Mouse (Mus musculus) neural tube, embryonic 14.5 days (tissue): Measurements from ENCODE around the gene Pla2g10. TPM values are rescaled to one million over a fixed set of nuclear protein-coding genes. Genes with fewer than 3 reads are reported as not detected.
"Not testable (repeated sequence)": the region's sequence is repeated elsewhere in the genome, so short reads cannot be mapped to it uniquely, and the experiment has no call there.

Experiments
- ATAC-seq: fragments of 200-750 bp; cut with Nextera tagmentation; 2 replicates; pipeline ENCODE4 v1.8.0; 2017; ENCODE audit warnings: low read depth, mild to moderate bottlenecking, moderate TSS enrichment, moderate library complexity
- H3K27ac ChIP-seq: fragments of 300-500 bp; sonication (generic); 2 replicates; pipeline ENCODE4 v1.5.1; 2014; ENCODE audit warnings: low read depth, mild to moderate bottlenecking, control low read depth, low read length, moderate library complexity, mixed read lengths
- H3K27me3 ChIP-seq: fragments of 300-500 bp; sonication (generic); 2 replicates; pipeline ENCODE4 v1.6.1; 2014; ENCODE audit warnings: low read length; ENCODE audit not compliant: control insufficient read depth, insufficient read depth
- H3K36me3 ChIP-seq: fragments of 300-500 bp; sonication (generic); 2 replicates; pipeline ENCODE4 v1.6.1; 2014; ENCODE audit warnings: low read length, mixed read lengths; ENCODE audit not compliant: control insufficient read depth, insufficient read depth
- H3K4me1 ChIP-seq: fragments of 300-500 bp; sonication (generic); 2 replicates; pipeline ENCODE4 v1.6.1; 2014; ENCODE audit warnings: low read length; ENCODE audit not compliant: control insufficient read depth, insufficient read depth
- H3K4me2 ChIP-seq: fragments of 300-500 bp; sonication (generic); 2 replicates; pipeline ENCODE4 v1.6.1; 2014; ENCODE audit warnings: mild to moderate bottlenecking, low read depth, low read length, control low read depth
- H3K4me3 ChIP-seq: fragments of 300-500 bp; sonication (generic); 2 replicates; pipeline ENCODE4 v1.5.1; 2014; ENCODE audit warnings: low read depth, low read length, control low read depth, mixed read lengths
- H3K9ac ChIP-seq: fragments of 300-500 bp; sonication (generic); replicated peaks from 2 replicates; pipeline ENCODE4 v1.6.1; 2014; ENCODE audit warnings: low read depth, mild to moderate bottlenecking, control low read depth, low read length, mixed read lengths
- H3K9me3 ChIP-seq: fragments of 300-500 bp; sonication (generic); 2 replicates; pipeline ENCODE4 v1.6.1; 2016; ENCODE audit warnings: low read length; ENCODE audit not compliant: control insufficient read depth
- WGBS: fragments of 180-500 bp; shearing (Covaris S2); extraction: QIAGEN DNeasy Blood & Tissue Kit; methylation state at CpG from one replicate; pipeline ENCODE4 v1.1.7; 2014; 5-methylcytosine and 5-hydroxymethylcytosine counted together
- polyA plus RNA-seq: library from polyadenylated mRNA; unstranded; fragments of >200 nt; fragmentation: Nextera tagmentation; extraction: Ambion mirVana; gene quantifications from 2 replicates; pipeline ENCODE4 v1.2.1, GENCODE M21; 2014

The Pla2g10 gene
- 0.55 and 0.71 TPM in 2 replicates for polyA plus RNA-seq

DNA sequence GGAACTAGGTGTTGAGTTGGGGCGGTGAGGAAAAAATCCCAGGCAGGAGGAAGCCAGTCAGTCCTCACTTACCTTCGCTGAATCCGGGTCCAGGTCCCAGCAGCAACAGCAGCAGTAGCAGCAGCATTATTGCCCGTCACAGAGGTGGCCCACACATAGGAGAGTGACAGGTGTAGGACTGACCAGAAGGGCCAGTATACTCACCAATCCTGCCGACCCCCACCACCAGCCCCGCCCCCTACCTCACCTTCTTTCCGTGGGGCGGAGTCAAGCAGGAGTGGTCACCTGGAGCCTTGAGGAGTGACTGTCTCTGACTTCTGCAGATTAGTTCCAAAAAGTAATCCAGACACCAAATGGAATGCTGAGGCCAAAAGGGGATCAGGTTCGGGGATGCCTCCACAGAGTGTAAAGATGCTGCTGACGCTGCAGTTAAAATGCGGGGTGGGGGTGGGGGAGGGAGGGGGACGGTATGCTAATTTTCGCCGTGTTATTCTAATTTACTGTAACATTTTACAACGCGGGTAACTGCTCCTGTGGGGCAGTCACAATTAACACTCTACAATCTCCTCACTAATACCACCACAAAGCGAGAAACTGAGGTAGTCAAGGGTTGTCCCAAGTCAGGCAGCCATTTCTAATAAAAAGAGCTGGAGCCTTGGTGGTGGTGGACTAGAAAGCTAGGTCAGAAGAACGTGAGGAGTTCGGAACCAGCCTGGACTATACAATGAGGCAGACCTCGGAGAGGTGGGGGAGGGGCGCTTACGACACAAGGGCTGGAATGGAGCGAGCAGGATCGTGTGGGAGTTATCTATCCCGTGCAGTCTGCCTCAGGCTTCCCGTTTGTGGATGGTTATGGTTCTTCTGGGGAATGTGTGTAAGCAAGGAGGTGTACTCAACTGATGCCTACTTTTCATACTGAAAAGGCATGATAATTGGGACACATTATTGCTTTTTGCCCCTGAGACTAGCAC lies at the start of gene Pla2g10:
Gene Pla2g10, minus strand, starts transcription at position 699 of the 971 bp plus-strand sequence.
- Histone ChIP-seq H3K4me2 (peak within 1 kb of the TSS; percentile 38), H3K4me1 (0 out of 2 replicates have a peak, but pooled peaks cover 2% of the 10 kb centered on the region), H3K9ac (no peak within 1 kb of the TSS), H3K36me3 (no peaks in the 10 kb centered on the region), H3K4me3 (0 out of 2 replicates have a peak within 1 kb of the TSS, but pooled peaks have one; percentile 10), H3K9me3 (no peaks in the 10 kb centered on the region), H3K27ac (no peak within 1 kb of the TSS), H3K27me3 (no peaks in the 10 kb centered on the region)
- 8% methylated on average over 26 of the region's 26 CpGs for WGBS
- ATAC-seq: peak; percentile 61; the same call in 1 of the 2 replicates

DNA sequence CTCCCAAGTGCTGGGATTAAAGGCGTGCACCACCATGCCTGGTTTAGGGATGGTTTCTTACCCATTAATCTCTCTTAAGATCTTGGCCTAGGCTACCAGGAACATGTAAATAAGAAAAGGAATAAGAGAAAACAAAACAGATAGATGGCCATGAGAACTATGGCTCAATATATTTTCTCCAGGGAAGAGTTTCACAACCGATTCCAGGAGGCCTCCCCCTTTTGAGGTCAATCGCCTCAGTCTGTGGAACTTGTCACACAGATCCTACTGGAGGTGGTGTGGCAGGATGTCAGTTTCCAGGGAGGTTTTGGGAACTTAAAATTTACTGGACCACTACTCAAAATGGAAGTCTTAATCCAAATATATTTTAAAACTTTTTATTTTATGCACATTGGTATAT lies 43.9 kb upstream of the Pla2g10 start:
- H3K9me3 ChIP-seq, H3K27me3 ChIP-seq, H3K4me1 ChIP-seq, H3K36me3 ChIP-seq, ATAC-seq, H3K4me2 ChIP-seq, H3K27ac ChIP-seq, H3K4me3 ChIP-seq, H3K9ac ChIP-seq: not testable (repeated sequence)
- 89% methylated on average over 3 of the region's 3 CpGs for WGBS

DNA sequence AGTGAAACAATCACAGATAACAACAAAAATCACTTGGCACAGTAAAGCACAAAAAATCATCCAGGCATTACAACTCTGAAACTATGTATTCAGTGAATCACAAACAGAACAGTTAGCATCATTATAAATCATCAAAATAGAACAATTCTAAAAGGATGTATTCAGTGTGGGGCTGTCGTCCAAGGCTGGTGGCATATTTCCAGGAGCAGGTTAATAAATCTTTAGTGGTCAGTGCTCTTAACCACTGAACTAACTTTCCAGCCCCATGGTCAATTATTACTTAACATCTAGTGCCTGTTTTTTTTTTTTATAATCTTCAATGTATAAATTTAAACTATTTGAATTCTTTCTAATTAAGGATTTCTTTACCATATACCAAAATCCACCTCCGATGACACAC lies 43.2 kb upstream of the Pla2g10 start:
- H3K4me1 ChIP-seq, H3K4me3 ChIP-seq, ATAC-seq, H3K9me3 ChIP-seq, H3K4me2 ChIP-seq, H3K27ac ChIP-seq, H3K36me3 ChIP-seq, H3K27me3 ChIP-seq, H3K9ac ChIP-seq: not testable (repeated sequence)
- WGBS: 79% methylated on average over 2 of the region's 2 CpGs

DNA sequence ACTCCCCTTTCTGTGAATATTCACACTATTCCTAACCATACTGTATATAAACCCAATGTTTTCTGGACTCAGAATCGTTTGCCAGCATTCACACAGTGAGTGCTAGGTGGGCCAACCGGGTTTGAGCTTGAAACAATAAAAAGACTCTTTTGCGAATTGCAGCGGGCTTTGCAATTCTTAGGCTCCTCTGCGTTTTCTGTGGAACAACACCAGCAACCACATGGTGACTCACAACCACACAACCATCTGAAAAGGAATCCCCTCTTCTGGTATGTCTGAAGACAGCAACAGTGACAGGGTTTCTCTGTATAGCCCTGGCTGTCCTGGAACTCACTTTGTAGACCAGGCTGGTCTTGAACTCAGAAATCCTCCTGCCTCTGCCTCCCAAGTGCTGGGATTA lies 41.3 kb upstream of the Pla2g10 start:
- H3K36me3 ChIP-seq, H3K27me3 ChIP-seq, H3K4me3 ChIP-seq, H3K27ac ChIP-seq, H3K4me1 ChIP-seq, ATAC-seq, H3K9ac ChIP-seq, H3K9me3 ChIP-seq, H3K4me2 ChIP-seq: not testable (repeated sequence)
- WGBS: 84% methylated on average over 5 of the region's 5 CpGs

DNA sequence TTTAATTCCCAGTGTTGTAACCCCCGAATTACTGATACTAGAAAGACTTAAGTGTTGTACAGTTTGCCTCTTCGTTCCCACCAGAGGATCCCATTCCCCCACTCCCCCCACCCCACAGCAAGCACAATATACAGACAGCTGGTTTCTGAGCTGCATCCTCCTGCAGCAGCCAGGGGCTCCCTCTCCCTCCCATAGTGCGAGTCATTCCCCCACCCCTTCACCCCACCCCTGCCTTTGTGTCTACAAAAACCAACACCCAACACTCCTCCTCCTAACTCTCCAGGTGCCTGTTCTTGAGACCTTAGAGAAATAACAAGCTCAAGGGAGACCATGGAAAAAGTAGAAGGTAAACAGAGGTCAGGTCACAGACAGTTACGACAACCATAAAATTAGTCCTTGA lies 40.8 kb upstream of the Pla2g10 start:
- not testable (repeated sequence) for H3K36me3 ChIP-seq, H3K27me3 ChIP-seq, H3K9me3 ChIP-seq, H3K27ac ChIP-seq, H3K9ac ChIP-seq, H3K4me3 ChIP-seq, H3K4me2 ChIP-seq, H3K4me1 ChIP-seq, ATAC-seq
- 72% methylated on average over 4 of the region's 4 CpGs for WGBS

DNA sequence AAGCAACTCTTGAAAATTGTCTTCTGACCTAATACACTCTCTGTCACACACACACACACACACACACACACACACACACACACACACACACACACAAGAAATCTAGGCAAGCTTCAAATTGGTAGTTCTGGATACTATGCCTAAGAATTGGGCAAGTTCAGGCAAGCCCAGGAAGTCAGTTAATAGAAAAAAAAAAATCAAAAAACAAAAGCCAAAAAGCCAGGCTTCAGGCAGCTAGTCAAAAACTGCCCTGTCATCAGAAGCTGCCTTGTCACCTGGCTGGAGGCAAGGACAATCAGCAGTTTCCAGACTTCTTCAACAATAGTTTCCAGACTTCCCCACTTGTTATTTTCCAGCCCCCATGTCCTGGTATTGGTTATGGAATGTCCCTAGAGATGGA lies 35.6 kb upstream of the Pla2g10 start:
- H3K4me3 ChIP-seq: no peak overlapping the region
- no peaks in the 10 kb centered on the region for H3K9me3 ChIP-seq
- no peak overlapping the region for H3K27ac ChIP-seq
- H3K36me3 ChIP-seq: no peaks in the 10 kb centered on the region
- no peak overlapping the region for H3K4me2 ChIP-seq
- ATAC-seq: no peak
- H3K27me3 ChIP-seq: no peaks in the 10 kb centered on the region
- H3K9ac ChIP-seq: no peak overlapping the region
- H3K4me1 ChIP-seq: no peaks in the 10 kb centered on the region

DNA sequence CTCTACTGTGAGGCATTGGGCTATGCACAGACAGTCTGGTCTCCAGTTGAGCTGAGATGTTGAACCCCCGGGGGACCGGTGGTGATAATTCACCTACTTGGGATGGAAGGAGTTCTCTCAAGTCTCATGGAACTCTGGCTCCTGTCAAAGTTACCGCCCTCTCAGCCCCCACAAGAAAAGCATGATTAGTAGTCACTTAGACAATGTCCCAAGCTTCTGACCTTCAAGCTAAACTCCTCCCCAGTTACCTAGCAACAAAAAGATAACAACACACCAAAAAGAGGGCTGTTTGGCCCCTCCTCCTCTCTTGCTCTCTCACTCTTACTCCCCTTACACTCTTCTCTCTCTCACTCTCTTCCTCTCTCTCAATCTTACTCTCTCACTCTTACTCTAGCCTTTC lies 33.7 kb upstream of the Pla2g10 start:
- Histone ChIP-seq H3K4me1 (no peaks in the 10 kb centered on the region), H3K4me3 (no peak overlapping the region), H3K4me2 (no peak overlapping the region), H3K27me3 (no peaks in the 10 kb centered on the region), H3K9ac (no peak overlapping the region), H3K36me3 (no peaks in the 10 kb centered on the region), H3K9me3 (no peaks in the 10 kb centered on the region), H3K27ac (no peak overlapping the region)
- ATAC-seq: no peak
- WGBS: 79% methylated on average over 3 of the region's 3 CpGs

DNA sequence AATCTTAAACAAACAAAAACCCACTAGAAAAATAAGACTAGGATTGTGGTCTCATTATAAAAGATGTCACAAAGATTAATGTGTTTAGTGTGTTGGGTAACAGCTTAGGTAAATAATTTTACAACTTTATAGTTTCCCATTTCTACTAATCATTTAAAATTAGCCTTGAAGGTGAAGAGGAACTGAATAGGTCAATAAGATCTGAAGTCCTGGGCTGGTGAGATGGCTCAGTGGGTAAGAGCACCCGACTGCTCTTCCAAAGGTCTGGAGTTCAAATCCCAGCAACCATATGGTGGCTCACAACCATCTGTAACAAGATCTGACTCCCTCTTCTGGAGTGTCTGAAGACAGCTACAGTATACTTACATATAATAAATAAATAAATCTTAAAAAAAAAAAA lies 32.0 kb upstream of the Pla2g10 start:
- not testable (repeated sequence) for H3K36me3 ChIP-seq, ATAC-seq, H3K27me3 ChIP-seq, H3K4me2 ChIP-seq, H3K4me1 ChIP-seq, H3K9ac ChIP-seq, H3K27ac ChIP-seq, H3K4me3 ChIP-seq, H3K9me3 ChIP-seq
- WGBS: 88% methylated on average over 1 of the region's 1 CpGs

DNA sequence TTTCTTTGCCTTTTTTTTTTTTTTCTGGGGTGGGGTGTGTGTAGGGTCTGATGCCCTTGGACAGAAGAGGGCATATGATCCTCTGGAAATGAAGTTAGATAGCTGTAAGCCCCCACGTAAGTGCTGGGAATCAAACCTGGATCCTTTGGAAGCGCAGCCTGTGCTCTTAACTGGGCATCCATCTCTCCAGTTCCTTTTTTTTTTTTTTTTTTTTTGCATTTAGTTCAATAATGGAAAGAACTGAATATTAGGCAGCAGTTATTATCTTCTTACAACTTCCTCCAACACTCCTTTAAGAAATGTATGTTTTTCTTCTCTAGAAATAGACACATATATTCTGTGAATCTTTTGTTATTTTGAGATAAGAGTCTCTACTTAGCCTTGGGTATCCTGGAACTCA lies 27.0 kb upstream of the Pla2g10 start:
- no peaks in the 10 kb centered on the region for H3K36me3 ChIP-seq
- H3K9me3 ChIP-seq: no peaks in the 10 kb centered on the region
- ATAC-seq: no peak
- no peak overlapping the region for H3K27ac ChIP-seq
- H3K4me2 ChIP-seq: no peak overlapping the region
- H3K27me3 ChIP-seq: no peaks in the 10 kb centered on the region
- 92% methylated on average over 2 of the region's 2 CpGs for WGBS
- H3K4me1 ChIP-seq: peaks cover 4% of the 10 kb centered on the region; the same call in 1 of the 2 replicates
- no peak overlapping the region for H3K9ac ChIP-seq
- H3K4me3 ChIP-seq: no peak overlapping the region
